Mouse (Mus musculus) Muller cell, postnatal 12 days (primary cell): ENCODE measurements around the gene Foxp4.

Source experiments
- DNase-seq: peaks from one replicate; pipeline ENCODE4 v3.0.0-alpha.2; 2015; ENCODE audit errors: inconsistent ontology term

Gene Foxp4

DNA sequence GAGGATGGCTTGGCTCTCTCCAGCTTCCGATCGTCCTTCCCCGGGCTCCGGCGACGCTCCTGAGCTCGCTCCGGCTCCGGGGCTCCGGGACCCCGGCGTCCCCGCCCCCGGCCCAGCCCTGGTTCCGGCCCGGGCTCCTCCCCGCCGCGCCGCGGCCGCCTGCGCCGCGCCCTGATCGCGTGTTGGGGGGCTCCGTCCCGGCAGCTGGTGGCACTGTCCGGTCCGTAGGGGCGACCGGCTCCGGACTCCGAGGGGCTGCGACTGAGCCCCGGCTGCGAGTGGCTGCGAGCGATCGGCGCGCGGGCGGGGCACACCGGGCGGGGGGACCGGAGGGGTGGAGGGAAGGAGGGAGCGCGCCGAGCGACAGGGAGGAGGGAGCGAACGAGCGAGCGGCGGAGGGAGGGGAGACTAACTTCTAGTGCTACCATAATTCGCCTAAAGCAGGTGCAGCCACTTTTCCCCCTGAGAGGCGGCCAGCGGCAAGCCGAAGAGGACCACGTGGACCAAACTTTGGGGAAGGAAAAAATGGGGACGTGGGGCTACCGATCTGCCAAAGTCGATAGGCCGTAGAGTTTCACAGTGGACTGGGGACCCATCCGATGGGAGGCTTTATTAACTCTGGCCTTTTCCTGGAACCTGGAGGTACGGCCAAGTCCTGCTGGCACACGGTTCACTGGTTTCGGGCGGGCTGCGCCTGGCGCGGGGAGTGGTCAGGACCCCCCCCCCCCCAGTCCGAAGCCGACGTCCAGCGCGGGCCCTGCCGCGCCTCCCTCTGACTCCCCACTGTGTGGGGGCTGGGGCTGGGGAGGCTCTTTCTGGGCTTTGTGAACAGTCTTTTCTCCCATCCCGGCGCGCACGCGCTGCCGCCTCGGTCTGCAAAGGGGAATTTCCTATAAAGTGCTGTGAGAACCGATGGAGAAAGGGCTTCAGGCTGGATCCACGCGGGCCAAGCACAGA lies at the start of gene Foxp4:
Gene Foxp4, minus strand, starts transcription at position 263 of the 957 bp plus-strand sequence.
- DNase-seq: peak; percentile 96

DNA sequence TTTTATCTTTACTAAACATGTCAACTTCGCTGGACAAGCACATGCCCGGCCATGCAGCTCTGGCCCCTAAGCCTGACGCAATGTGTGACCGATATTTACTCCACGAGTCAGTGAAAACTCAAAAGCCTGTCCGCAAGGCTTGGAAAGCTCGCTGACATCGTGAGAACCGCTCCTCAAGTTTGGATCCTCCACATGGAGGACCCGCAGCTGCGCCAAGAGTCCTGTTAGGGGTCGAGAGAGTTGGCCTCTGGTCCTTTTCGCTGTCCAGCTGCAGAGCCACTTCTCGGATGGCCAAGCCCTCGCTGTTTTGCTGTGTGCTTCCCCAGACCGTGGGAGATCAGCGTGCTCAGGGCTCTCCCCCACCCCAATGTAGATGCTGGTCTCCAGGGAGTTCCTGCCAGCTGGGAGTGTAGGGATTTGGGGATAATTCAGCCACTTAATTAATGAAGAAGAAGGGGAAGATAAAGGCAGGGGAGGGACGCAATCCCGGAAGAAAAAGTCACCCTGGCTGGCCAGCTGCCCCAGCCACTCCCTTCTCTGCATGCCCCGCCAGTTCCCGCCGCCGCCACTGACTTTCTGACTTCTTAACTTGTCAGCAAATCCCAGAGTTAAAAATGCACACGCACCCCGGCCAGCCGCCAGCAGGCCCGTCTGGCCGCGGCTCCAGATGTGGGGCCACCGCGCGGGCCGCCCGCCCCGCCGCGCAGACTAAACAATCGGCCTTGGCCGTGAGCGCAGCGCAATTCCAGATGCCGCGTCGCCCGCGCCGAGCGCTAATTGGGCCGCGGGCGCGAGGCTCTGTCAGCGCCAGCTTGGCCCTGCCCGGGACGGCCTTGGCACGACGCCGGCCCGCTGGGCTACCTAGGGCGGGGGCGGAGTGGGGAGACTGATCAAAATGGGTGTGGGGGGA lies 49.4 kb upstream of the Foxp4 start:
- peak; percentile 74 for DNase-seq

DNA sequence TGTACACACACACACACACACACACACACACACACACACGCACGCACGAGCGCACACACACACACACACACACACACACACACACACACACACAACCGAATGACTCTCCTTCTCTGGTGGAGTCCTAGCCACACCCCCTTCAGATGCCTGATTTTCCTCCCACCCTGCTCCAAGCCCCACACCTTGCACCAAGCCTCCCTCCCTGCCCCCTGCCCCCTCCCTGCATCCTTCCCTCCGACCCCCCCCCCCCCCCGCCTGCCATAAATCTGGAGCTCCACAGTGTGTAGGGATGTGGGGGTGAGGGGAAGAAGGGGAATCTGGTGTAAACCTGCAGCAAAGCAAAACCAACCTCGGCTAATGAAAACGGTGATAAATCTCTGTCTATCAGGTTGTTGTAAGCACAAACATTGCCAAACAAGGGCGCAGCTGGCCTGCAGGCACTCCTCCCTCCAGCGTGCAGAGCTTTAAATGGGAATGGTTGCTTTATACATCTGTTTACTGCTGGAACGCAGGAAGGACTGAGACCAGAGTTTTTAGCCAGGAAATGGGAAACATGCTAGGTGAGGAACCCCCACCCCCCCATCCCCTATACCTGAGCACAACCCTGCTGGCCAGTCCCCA lies 41.5 kb upstream of the Foxp4 start:
- DNase-seq: no peak

DNA sequence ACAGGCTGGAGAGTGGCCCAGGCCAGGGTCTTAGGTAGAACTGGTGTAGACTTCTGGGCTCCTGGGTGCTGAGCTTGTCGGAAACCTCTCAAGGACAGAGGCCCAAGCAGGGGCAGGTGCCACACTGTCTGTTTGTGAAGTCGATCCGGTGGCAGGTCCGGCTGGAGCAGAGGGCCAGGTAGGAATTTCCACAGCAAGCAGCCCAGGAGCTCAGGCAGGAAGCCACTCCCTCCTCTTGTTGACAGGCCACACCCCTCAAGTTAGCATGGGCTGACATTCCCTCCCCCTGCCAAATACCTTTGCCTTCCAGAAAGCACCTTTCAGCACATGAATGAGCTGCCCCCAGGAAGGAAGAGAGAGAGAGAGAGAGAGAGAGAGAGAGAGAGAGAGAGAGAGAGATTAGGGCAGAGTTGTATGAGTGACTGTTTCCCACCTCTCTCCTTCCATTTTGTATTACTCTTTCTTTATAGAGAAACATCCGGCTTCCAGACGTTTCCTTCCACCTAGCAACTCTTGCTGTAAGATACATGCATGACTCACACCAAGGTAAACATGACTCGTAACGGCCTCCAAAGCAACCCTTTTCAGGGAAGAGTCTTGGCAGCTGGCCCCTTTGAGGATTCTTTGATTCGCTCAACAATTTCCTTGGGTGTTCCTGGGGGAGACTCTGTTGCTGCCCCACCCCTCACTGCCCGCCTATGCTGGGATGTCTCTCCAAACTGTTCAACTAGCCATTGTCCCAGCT lies 33.8 kb upstream of the Foxp4 start:
- no peak for DNase-seq

DNA sequence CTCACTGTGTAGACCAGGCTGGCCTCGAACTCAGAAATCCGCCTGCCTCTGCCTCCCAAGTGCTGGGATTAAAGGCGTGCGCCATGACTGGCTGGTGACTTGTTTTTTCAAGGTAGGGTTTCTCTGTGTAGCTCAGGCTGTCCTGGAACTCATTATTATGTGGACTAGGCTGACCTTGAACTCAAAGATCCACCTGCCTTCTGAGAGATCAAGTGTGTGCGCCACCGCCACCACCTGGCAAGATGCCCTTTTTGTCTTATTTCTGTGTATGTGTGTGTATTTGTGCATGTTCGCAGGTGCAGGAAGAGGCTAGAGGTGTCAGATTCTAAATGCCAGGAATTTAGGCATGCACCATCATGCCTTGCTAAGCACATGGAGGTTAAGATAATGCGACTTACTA lies 32.0 kb upstream of the Foxp4 start:
- no peak for DNase-seq

DNA sequence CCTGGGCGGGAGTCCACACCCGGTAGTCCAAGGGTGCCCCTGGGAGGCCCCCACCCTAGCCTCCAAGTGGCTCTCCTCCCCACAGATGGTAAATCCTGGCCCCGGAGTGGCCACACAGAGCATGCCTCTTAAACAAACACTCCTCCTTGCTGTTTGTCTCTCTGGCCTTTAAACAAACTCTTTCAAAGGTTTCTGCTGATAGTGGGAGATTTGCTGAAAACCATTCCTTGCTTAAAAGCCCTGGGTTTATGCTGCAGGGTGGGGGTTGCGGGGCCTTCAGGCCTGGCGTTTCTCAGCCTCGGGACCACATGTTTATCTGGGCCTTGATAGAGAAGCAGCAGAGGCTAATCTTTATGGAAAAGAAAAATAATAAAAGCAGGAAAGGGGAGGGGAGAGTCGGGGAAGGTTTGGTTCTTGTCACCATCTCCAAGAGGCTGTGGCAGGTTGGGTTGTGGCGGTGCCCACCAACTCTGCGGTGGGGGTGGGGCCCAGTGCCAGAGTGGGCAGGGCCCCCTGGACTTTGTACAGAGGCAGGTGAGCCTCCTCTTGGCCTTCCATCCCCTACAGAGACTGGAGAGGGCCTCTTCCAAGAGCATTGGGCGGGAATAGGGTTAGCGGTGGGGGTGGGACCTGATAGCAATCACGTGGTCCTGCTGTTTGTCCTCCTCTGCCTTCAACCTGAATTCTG lies 30.8 kb upstream of the Foxp4 start:
- DNase-seq: no peak

DNA sequence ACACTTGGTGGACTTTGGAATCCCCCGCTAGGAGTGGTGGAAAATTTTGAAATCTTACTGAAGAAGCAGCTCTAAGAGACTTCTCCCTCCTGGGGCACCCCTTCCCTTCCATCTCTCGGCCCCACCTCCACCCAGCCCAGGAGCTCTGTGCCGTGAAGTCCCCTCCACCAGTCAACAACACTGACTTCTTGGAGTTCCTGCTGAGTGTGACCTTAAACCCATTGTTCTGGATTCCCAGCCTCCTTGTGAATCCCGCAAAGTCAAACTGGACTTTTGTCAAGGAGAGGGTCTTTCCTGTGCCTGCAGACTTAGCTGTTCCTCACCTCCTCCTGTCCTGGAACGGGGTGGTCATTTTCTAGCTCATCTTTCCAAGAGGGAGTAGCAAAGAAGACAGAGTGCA lies 28.8 kb upstream of the Foxp4 start:
- no peak for DNase-seq

DNA sequence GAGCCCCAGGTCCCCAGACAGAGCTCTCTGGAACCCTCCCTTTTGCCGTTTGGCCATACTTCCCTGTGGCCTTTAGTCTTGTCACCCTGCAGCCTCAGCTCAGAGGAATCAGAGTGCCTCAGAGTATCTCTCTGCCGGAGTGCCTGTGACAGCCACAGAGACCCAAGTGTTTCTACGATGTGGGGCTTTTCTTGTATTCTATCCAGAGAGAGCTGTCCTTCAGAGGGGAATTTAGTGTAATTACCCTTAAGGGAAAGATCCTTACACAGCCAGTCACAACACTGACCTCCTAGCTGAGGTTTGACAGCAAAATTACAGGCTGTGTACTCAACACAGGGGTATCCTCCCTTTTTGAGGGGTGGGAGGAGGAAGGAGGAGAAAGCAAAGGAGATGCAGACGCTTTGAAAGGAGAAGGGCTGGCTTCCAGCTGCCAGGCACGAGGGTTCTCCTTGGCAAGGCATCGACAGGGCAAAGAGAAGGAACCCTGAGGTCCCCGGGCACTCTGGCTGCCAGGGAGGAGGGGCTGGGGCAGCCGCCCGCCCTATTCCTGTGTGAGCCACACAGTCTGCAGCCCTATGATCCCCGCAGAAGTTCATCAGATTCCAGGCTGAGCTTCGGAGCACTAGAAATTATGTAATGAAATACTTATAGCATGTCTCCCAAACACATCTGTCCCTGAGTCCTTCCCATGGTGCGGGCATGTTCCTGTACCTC lies 28.1 kb upstream of the Foxp4 start:
- peak; percentile 7 for DNase-seq

DNA sequence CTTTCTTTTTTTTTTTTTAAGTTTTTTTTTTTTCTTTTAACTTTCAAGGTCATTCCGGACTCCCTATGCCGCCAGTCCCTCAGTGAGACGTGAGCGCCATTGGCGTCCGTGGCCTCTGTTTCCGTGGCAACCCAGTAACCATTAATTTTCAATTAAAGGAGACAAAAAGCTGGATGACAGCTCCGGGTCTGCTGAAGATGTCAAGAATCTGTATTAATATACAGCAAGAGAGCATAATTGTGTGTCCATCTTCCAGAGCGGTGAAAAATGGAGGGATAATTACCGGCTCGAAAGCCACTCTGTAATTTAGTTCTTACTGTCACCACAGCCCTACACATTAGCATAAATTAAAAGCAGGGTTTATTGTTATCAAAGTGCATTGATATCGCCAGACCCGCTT lies 27.0 kb upstream of the Foxp4 start:
- no peak for DNase-seq

DNA sequence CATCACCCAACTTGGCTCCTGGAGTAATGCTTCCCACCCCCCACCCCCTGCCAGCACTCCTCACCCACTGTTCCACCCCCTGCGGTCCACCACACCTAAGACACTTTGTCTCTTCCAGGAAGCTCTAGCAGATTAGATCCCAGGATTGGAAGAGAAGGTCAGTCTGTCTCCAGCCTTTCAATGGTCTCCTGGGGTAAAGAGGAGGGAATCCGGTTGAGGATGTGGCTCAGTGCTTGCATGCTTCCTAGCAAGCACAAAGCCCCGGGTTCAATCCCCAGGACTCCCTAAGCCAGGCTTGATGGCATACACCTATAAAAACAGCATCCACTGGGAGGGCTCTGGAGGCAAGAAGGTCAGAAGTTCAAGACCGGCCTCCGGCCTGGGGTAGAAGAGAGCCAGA lies 26.4 kb upstream of the Foxp4 start:
- no peak for DNase-seq

DNA sequence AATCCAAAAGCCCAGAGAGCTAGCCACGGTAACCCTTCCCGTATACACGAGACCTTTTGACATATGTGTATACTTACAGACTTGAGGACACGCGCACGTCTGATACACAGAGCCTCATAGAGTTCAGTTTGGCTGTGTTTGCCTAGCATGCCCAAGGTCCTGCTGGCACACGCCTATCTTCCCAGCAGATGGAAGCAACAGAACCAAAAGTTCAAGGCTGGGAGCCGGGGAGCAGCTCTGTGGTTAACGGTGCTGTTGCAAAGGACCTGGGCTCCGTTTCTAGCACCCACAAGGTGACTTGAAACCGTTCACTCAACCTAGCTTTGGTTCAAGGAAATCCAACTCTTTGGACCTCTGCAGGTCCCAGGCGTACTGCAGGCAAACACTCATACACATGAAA lies 25.0 kb upstream of the Foxp4 start:
- no peak for DNase-seq

DNA sequence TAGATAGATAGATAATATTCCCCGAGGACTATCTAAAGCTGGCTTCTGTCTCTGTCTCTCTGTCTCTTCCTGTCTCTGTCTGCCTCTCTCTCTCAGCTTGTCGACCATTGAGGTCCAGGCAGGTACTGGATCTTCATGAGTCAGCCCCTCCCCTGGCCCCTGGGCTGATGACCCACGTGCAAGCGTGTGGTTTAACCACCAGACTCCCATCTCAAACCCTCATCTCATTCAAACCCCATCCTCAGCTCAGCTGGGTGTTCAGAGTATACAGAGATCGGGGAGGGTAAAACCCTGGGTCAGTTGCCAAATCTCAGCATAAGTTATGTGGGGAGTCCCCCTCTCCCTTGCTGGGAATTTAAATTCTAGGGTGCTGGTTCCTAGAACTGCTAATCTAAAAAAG lies 24.3 kb upstream of the Foxp4 start:
- no peak for DNase-seq

DNA sequence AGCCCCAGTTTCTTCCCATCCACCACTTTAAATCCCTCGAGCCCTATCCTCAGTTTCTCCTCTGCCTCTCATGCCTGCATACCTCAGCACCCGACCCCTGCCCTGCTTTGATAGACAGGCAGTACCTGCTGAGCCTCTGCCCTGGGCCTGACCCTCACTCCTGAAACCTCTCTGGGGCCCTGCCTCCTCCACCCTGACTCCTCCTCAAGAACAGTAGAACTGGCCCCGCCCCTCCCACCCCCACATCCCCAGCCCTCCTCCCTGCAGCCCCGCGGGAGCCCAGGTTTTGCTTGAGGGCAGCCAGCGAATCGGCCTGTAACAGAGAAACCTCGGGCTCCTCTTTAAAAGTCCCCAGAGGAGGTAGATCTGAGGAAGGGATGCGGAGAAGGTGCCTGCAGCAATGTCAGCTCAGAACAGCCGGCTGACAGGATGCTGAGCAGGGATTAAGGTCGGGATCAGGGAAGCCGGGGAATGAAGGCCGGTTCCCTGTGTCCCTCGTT lies 22.5 kb upstream of the Foxp4 start:
- DNase-seq: no peak

DNA sequence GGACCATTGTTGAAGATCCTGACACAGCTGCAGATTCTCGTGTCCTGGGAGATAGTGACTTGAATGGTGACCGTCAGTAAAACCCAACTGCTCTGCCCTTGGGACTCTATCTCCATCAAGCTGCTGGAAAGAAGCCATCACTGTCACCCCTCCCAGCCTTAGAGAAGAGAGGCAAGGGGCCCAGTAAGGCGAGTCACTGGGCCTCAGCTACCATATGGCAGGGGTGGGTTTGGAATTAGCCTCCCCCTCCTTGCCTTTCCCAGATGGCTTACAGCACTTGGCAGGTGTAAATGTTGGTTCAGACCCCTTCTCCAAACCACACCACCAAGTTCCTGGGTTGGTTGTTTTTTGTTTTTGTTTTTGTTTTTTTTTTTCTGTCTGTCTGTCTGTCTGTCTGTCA lies 21.7 kb upstream of the Foxp4 start:
- no peak for DNase-seq

DNA sequence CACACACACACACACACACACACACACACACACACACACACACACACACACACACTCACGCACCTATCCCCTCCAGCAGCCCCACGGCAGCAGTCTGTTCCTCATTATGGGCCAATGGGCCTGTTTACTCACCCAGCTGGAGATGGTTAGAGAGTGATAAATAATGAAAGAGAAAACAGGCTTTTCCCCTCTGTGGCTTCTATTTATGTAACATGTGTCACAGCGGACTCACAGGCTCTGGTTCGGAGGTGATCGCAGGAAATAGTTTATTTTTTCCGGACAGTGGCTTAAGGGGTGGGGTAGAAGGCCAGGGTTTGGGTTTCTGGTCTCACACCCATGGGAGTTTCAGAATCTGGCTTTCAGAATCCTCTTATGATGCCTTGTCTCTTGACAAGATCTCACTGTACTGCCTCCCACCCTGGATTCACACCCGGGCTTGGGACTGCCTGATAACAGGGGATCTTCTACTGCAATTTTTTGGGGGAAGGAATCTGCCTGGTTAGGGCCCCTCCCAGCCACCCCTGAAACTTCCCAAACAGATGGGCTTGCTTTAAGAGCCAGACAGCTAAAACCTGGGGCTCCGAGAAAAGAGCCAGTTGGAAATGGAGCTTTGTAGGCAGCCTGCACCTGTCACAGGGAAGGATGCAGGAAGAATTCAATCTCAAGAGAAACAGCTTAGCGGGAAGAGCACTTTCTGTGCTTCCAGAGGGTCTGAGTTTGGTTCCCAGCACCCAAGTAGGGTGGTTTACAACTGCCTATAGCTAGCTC lies 18.8 kb upstream of the Foxp4 start:
- DNase-seq: no peak

DNA sequence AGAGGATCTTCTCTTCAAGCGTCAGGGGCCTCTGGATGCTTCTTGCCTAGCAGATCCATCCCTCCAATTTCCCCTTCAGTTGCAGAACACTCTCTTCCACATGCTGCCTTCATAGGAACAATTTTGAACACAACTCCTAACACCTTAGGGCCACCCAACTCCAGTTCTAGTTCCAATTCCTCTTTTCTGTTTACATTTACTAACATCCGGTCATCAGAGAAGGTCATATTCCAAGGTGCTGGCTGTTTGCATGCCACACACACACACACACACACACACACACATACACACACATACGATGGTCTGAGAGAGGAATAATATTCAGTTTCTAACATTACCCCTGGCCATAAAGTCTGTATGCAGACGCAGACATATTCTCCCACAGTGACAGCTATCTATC lies 17.6 kb upstream of the Foxp4 start:
- DNase-seq: no peak

DNA sequence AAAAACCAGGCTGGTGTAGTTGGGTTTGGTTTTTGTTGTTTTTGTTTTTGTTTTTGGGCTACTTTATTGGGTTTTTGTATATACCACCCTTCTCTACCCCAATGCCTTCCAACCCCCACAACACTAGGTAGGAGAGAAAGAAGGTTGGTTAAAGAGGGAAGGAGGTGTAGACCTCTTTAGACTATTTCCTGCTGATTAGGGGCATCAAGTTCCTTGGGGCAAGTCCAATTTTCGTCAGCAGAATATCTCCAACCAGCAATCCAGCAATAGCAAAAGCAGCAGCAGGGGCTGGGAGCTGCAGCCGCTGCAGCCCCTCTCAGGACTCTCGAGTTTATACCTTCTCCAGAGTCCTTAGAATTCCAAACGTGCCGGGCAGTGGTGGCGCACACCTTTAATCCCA lies 14.4 kb upstream of the Foxp4 start:
- DNase-seq: no peak

DNA sequence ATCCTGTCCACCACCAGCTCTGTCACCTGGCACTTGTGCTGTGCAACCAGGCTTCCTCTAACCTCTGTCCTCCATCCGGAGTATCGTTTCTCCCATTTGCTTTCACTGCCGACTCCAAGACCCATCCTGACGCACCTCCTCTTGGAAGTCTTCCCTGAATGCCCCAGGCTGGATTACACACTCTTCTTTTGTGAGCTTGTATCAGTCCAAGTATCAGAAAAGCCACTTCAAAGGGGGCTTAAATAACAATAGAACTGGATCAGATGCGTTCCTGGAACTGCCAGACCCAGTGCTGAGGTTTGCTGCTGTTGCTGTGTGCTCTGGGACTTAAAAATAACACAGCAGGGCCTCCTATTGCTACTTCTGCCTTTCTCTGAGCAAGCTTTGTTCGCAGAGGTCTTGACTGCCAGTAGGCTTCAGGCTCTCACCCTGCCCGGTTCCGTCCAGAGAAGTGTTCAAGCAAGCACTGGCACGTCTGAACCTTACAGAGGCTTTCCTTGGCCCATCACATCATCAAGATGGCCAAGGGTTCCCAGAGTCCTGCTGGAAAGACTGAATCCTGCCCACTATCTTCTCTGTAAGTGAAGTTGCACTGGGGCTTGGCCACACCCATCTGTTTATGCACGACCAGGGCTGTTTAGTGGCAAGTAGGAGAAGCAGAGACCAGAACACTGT lies 13.6 kb upstream of the Foxp4 start:
- no peak for DNase-seq

DNA sequence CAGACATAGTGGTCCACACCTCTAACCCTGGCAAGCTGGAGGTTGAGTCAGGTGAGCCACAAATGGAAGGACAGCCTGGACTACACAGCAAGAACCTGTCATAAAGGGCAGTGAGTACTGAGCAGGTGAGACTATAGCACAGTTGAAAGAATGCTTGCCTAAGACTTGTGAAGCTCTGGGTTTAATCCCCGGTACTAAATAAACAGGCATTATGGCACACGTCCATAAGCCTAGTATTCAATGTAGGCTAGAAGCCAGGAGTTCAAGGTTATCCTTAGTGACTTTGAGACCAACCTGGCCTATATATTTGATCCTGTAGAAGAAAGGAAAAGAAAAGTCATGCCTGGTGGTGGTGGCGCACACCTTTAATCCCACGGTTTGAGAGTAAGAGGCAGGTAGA lies 12.1 kb upstream of the Foxp4 start:
- no peak for DNase-seq
